Mouse (Mus musculus) bone marrow macrophage, adult 2 months (primary cell): ENCODE results near the gene Pskh1. TPM values are rescaled to one million over a fixed set of nuclear protein-coding genes. Genes with fewer than 3 reads are reported as not detected.

Source experiments
- H3K27ac ChIP-seq: 2 replicates; pipeline ENCODE4 v1.5.1; 2012; ENCODE audit warnings: low read depth, low read length; ENCODE audit not compliant: insufficient read depth
- H3K4me1 ChIP-seq: 2 replicates; pipeline ENCODE4 v1.6.1; 2012; ENCODE audit warnings: low read length; ENCODE audit not compliant: control insufficient read depth, insufficient read depth
- H3K4me3 ChIP-seq: 2 replicates; pipeline ENCODE4 v1.5.1; 2012; ENCODE audit warnings: mild to moderate bottlenecking, low read length, moderate library complexity; ENCODE audit not compliant: insufficient read depth
- CTCF ChIP-seq: IDR thresholded peaks from 2 replicates; pipeline ENCODE4 v1.5.1; 2012; ENCODE audit warnings: low read depth, mild to moderate bottlenecking, low read length, moderate library complexity
- POLR2A ChIP-seq: IDR thresholded peaks from 2 replicates; pipeline ENCODE4 v1.6.1; 2012; ENCODE audit warnings: mild to moderate bottlenecking, low read depth, low read length, borderline replicate concordance
- polyA plus RNA-seq: library from polyadenylated mRNA; stranded (reverse); fragments of >200 nt; gene quantifications from 2 replicates; pipeline ENCODE4 v1.2.4, GENCODE M21; 2012; ENCODE audit not compliant: missing spikeins, insufficient read depth, insufficient read length

Gene Pskh1
- polyA plus RNA-seq, 1 experiment, result 18.8 TPM

GRCm38 (mm10) chr8:105892432-105892831 is 7.8 kb upstream of the Pskh1 start:
- no peaks in the 10 kb centered on the region for H3K4me1 ChIP-seq
- no peak overlapping the region for H3K27ac ChIP-seq
- H3K4me3 ChIP-seq, result no peak overlapping the region
- TF ChIP-seq POLR2A (no peak), CTCF (peak; percentile 57; the same call in 1 of the 2 replicates)

GRCm38 (mm10) chr8:105893339-105893738 is 6.9 kb upstream of the Pskh1 start, which contains the start of gene Nrn1l:
TSS of gene Nrn1l (plus strand) at chr8:105893567.
- no peak for TF ChIP-seq POLR2A
- H3K4me3 ChIP-seq, result no peak within 1 kb of the TSS
- no peak within 1 kb of the TSS for H3K27ac ChIP-seq
- no peaks in the 10 kb centered on the region for H3K4me1 ChIP-seq

- no peak for TF ChIP-seq POLR2A
- TF ChIP-seq CTCF, result no peak
- peaks cover 4% of the 10 kb centered on the region; the same call in 1 of the 2 replicates for H3K4me1 ChIP-seq
Observed at GRCm38 (mm10) chr8:105897801-105898480, 2.3 kb upstream of the Pskh1 start.

GRCm38 (mm10) chr8:105900941-105901616 is 838 bp downstream of the Pskh1 start:
- no peak for TF ChIP-seq CTCF
- TF ChIP-seq POLR2A, result no peak
- H3K4me1 ChIP-seq, result peaks cover 12% of the 10 kb centered on the region
- H3K4me3 ChIP-seq, result peak overlapping the region; percentile 92
- H3K27ac ChIP-seq, result peak overlapping the region; percentile 18

More at GRCm38 (mm10) chr8:105897801-105898480, 2.3 kb upstream of the Pskh1 start:
- H3K27ac ChIP-seq, result no peak overlapping the region
- H3K4me3 ChIP-seq, result no peak overlapping the region

- Histone ChIP-seq H3K4me3 (no peak overlapping the region), H3K4me1 (peaks cover 12% of the 10 kb centered on the region; the same call in 1 of the 2 replicates), H3K27ac (no peak overlapping the region)
- TF ChIP-seq POLR2A (no peak), CTCF (no peak)
Observed at GRCm38 (mm10) chr8:105919390-105919789, 19.1 kb downstream of the Pskh1 start.

GRCm38 (mm10) chr8:105925123-105925522 is 24.9 kb downstream of the Pskh1 start:
- H3K4me3 ChIP-seq, result no peak overlapping the region
- no peak for TF ChIP-seq CTCF
- TF ChIP-seq POLR2A, result no peak
- H3K4me1 ChIP-seq, result 0 out of 2 replicates have a peak, but pooled peaks cover 2% of the 10 kb centered on the region
- H3K27ac ChIP-seq, result no peak overlapping the region

GRCm38 (mm10) chr8:105930602-105931001 is 30.4 kb downstream of the Pskh1 start:
- TF ChIP-seq CTCF (peak; percentile 80), POLR2A (no peak)
- Histone ChIP-seq H3K4me3 (no peak overlapping the region), H3K4me1 (no peaks in the 10 kb centered on the region), H3K27ac (no peak overlapping the region)

GRCm38 (mm10) chr8:105931271-105931670 is 31.0 kb downstream of the Pskh1 start:
- Histone ChIP-seq H3K27ac (no peak overlapping the region), H3K4me3 (no peak overlapping the region), H3K4me1 (no peaks in the 10 kb centered on the region)
- TF ChIP-seq POLR2A (no peak), CTCF (no peak)

- no peak overlapping the region for H3K27ac ChIP-seq
- H3K4me3 ChIP-seq, result no peak overlapping the region
- TF ChIP-seq CTCF (no peak), POLR2A (no peak)
- H3K4me1 ChIP-seq, result peaks cover 4% of the 10 kb centered on the region
Observed at GRCm38 (mm10) chr8:105932525-105932924, 32.3 kb downstream of the Pskh1 start.

- Histone ChIP-seq H3K4me1 (peaks cover 9% of the 10 kb centered on the region), H3K4me3 (no peak within 1 kb of the TSS), H3K27ac (no peak within 1 kb of the TSS)
- no peak for TF ChIP-seq POLR2A
- TF ChIP-seq CTCF, result no peak
Observed at GRCm38 (mm10) chr8:105933762-105934161, 33.5 kb downstream of the Pskh1 start, which contains the start of gene Ctrl. TSS of gene Ctrl (minus strand) at chr8:105933862.
